Mouse (Mus musculus) neutrophil, adult 5-6 weeks (primary cell): Measurements from ENCODE around the gene Kcnip1. TPM values are rescaled to one million over a fixed set of nuclear protein-coding genes. Genes with fewer than 3 reads are reported as not detected.

ENCODE experiments used
- ATAC-seq: fragments of 151-379, 151-347 bp; 2 replicates; pipeline ENCODE4 v1.8.0; 2017; ENCODE audit warnings: mild to moderate bottlenecking, moderate TSS enrichment; ENCODE audit not compliant: insufficient number of reproducible peaks, poor library complexity, low FRiP score, severe bottlenecking; ENCODE audit errors: extremely low read depth
- total RNA-seq: library from RNA; stranded (forward); fragments of 200-1000 nt; gene quantifications from 2 replicates; pipeline ENCODE4 v1.2.3, GENCODE M21; 2017

Kcnip1 gene
- total RNA-seq, 1 experiment from 2014 or later = not detected

GRCm38 (mm10) chr11:33655221-33655620, 337.7 kb downstream of the Kcnip1 start:
- ATAC-seq = no peak

GRCm38 (mm10) chr11:33654485-33654884, 338.5 kb downstream of the Kcnip1 start:
- no peak for ATAC-seq

- no peak for ATAC-seq
Measured at GRCm38 (mm10) chr11:33649358-33649757, 343.6 kb downstream of the Kcnip1 start.

GRCm38 (mm10) chr11:33637107-33637506, 355.8 kb downstream of the Kcnip1 start:
- no peak for ATAC-seq

DNA sequence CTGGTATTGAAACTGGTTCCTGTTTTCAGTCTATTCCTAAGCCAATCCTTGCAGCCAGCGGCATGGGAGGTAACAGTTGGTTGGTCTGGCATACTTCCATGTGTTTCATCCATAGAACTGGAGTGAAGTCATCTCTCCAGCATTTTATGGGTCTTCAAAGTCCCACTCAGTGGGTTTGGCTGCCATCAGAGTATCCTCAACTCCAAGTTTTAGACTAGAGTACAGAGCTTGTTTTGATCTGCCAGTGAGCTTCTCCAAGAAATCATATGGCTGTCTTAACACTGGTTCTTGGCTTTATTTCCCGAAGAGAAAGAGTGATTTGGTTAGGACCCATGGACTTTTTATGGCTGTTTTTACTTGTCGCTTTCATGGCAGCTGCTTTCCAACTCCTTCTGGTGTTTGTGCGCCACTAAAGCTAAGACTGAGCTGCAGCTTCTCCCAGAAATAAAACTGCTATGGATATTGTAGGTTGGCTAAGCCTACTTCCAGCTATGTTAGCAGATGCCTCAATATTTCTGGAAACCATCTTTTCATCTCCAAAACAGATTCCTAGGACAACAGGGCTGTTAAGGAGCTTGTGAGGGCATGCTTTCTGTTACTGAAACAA, 365.7 kb downstream of the Kcnip1 start:
- no peak for ATAC-seq

GRCm38 (mm10) chr11:33614218-33614617, 378.7 kb downstream of the Kcnip1 start:
- no peak for ATAC-seq

DNA sequence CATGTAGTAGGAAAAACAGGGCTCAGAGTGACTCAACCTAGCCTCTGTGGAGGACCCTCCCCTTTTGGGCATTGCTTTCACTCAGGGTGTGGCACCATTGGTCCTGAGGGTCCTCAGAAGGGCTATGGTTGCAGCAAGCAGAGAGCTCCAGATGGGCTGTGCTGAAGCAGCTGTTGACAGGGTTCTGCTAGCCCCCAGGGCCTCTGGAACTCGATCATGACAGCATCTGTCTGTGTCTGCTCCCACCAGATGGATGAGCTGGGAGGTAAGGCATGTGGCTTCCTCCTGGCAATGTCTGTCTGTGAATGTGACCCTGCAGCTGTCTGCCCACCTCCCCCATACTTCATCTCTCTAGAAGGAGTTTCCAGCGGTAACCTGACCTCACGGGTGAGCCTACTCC, 385.2 kb downstream of the Kcnip1 start:
- no peak for ATAC-seq

DNA sequence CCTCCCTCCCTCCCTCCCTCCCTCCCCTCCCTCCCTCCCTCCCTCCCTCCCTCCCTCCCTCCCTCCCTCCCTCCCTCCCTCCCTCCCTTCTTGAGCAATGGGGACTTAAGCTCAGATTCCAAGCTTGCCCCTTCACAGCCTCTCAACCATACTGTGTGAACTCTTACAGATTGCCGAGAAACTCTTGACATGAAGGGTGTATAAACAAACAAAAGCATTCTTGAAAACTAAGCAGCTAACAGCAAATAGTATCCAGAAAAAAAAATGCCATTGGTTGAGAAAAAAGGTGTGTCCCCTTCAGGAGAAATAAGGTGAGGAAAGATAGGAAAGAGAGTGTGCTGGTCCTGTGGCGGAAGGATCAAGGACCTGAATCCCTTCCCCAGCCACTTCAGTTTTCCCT, 389.8 kb downstream of the Kcnip1 start:
- no peak for ATAC-seq

- ATAC-seq = no peak
Measured at GRCm38 (mm10) chr11:33598986-33599385, 394.0 kb downstream of the Kcnip1 start, which contains the start of gene D130052B06Rik. D130052B06Rik (plus strand) TSS chr11:33599302.

GRCm38 (mm10) chr11:33596655-33597054, 396.3 kb downstream of the Kcnip1 start:
- no peak for ATAC-seq

DNA sequence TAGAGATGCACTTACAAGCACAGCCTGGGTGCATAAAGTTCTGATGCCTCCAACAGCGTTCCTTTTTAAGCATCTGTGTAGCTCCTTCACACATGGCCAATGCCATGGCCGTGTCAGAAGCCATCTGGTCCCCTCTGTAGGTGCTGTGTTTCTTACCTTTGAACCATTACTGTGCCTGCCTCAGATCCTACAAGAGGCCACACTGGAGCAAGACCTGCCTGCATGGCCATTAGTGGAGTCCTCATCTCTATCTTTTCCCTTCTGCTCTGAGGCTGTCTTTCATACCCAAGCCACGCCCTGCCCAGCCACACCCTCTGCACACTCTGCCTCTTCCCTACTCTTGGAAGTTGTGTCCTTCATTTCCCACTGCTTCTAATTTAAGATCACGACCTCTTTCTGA, 400.1 kb downstream of the Kcnip1 start:
- no peak for ATAC-seq

GRCm38 (mm10) chr11:33590771-33591170, 402.2 kb downstream of the Kcnip1 start:
- ATAC-seq = no peak

DNA sequence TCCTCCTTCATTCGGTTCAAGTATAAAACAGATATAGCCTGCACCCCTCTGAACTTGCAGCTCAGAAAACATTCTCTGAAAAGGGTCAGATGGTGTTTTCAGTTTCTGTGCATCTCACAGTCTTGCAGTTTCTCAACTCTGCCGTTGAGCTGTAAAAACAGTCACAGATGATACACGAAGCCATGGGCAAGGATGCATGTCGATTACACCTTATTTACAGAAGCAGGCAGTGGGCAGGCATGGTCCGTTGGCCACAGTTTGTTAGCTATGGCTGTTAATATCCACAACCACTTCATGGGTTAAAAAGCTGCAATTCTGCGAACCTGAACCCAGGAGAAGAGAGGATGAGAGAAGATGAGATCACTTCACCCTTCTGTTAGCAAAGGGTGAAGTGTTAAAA, 406.3 kb downstream of the Kcnip1 start:
- ATAC-seq = no peak

GRCm38 (mm10) chr11:33579621-33580020, 413.3 kb downstream of the Kcnip1 start:
- no peak for ATAC-seq

Other genes starting within 250 kb of the Kcnip1 start
- gene Kcnmb1, start 30.1 kb downstream of the Kcnip1 start, total RNA-seq = 0.12 TPM in 1 of 2 replicates, not detected in the other
- gene Lcp2, start 53.8 kb upstream of the Kcnip1 start, total RNA-seq = 162 TPM in 2 replicates
- gene 4930469K13Rik, start 105.4 kb upstream of the Kcnip1 start, total RNA-seq = not detected in 2 replicates
- gene Foxi1, start 214.9 kb upstream of the Kcnip1 start, total RNA-seq = not detected in 2 replicates